Mouse (Mus musculus) heart, adult 9 months (tissue): ENCODE results near the gene Sema5a.
"Not testable (repeated sequence)": the region's sequence is repeated elsewhere in the genome, so short reads cannot be mapped to it uniquely, and the experiment has no call there.

Experiments
- DNase-seq, 2 experiments: peaks; one replicate each; pipeline ENCODE4 v3.0.0; 2022; ENCODE audit warnings: low spot score in 2 of 2

Gene Sema5a

GRCm38 (mm10) chr15:32244344-32244955, at the start of gene Sema5a:
Gene Sema5a (plus strand): TSS chr15:32244810.
- peak; percentile 72 to 73 for DNase-seq

GRCm38 (mm10) chr15:32198076-32198475, 46.5 kb upstream of the Sema5a start:
- no peak for DNase-seq

- no peak for DNase-seq
Measured at GRCm38 (mm10) chr15:32198561-32198960, 46.0 kb upstream of the Sema5a start.

- DNase-seq, result no peak
Measured at GRCm38 (mm10) chr15:32203242-32203641, 41.4 kb upstream of the Sema5a start.

GRCm38 (mm10) chr15:32204908-32205307, 39.7 kb upstream of the Sema5a start:
- DNase-seq, result no peak

GRCm38 (mm10) chr15:32214687-32215086, 29.9 kb upstream of the Sema5a start:
- not testable (repeated sequence) for DNase-seq

GRCm38 (mm10) chr15:32223028-32223427, 21.6 kb upstream of the Sema5a start:
- no peak for DNase-seq

- no peak for DNase-seq
Measured at GRCm38 (mm10) chr15:32225394-32225793, 19.2 kb upstream of the Sema5a start.

- no peak for DNase-seq
Measured at GRCm38 (mm10) chr15:32226381-32226780, 18.2 kb upstream of the Sema5a start.

GRCm38 (mm10) chr15:32226888-32227395, 17.7 kb upstream of the Sema5a start:
- no peak for DNase-seq

- DNase-seq, result no peak
Measured at GRCm38 (mm10) chr15:32230066-32230465, 14.5 kb upstream of the Sema5a start.

GRCm38 (mm10) chr15:32232189-32232588, 12.4 kb upstream of the Sema5a start:
- no peak for DNase-seq

- DNase-seq, result peak; percentile 79
Measured at GRCm38 (mm10) chr15:32232666-32233141, 11.9 kb upstream of the Sema5a start.

- no peak for DNase-seq
Measured at GRCm38 (mm10) chr15:32233451-32233850, 11.2 kb upstream of the Sema5a start.

- DNase-seq, result no peak
Measured at GRCm38 (mm10) chr15:32239099-32239498, 5.5 kb upstream of the Sema5a start.

- no peak for DNase-seq
Measured at GRCm38 (mm10) chr15:32240159-32240558, 4.5 kb upstream of the Sema5a start.

GRCm38 (mm10) chr15:32241666-32242065, 2.9 kb upstream of the Sema5a start:
- DNase-seq, result no peak

GRCm38 (mm10) chr15:32243096-32243785, 1.4 kb upstream of the Sema5a start:
- peak; percentile 49 to 55 for DNase-seq

GRCm38 (mm10) chr15:32243824-32244223, 786 bp upstream of the Sema5a start:
- no peak for DNase-seq

- peak; percentile 8 to 13 for DNase-seq
Measured at GRCm38 (mm10) chr15:32244956-32245836, 586 bp downstream of the Sema5a start.

- peak; percentile 49 to 82 for DNase-seq
Measured at GRCm38 (mm10) chr15:32245837-32246670, 1.4 kb downstream of the Sema5a start.
